Mouse (Mus musculus): Measurements from ENCODE around the gene Pank3.

Pank3 gene

DNA sequence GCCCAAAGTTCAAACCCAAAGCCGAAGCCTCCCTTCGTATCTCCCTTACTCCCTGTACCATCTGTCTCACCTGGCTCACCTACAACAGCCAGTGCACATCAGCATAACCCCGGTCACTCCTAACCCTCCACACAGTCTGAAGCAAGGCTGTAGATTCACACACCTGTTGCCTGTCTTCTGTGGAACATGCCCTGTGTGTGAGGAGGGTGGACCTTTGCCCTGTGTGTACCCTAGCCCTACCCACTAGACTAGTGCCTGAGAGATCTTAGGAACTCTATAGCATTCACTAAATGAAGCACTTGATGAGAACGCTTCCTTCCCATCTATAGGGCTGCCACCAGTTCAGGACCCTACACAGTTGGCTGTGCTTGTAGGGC, 8.7 kb upstream of the Pank3 start:
- no peak for TF ChIP-seq GATA4 (IDR thresholded peaks at IDR 0.05; ENCODE audit: insufficient replicate concordance, low read length)

DNA sequence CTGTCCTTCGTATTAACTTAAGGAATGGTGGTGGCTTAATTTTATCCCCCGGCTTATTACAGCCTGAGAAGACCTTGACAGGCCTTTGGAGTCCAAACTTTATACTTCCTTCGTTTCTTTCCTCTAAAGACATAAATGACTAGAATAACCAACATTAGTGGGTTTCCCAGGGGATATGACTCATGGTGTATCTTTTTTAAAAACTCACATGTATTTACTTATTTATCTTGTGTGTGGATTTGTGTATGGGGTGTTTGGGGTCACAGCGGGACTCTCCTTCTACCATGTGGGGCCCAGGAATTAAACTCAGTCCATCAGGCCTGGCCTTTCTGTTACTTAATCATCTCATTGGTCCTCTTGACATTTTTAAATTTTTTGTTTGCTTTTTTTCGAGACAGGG, 2.4 kb upstream of the Pank3 start:
- no peak for TF ChIP-seq GATA4 (IDR thresholded peaks at IDR 0.05; ENCODE audit: insufficient replicate concordance, low read length)

DNA sequence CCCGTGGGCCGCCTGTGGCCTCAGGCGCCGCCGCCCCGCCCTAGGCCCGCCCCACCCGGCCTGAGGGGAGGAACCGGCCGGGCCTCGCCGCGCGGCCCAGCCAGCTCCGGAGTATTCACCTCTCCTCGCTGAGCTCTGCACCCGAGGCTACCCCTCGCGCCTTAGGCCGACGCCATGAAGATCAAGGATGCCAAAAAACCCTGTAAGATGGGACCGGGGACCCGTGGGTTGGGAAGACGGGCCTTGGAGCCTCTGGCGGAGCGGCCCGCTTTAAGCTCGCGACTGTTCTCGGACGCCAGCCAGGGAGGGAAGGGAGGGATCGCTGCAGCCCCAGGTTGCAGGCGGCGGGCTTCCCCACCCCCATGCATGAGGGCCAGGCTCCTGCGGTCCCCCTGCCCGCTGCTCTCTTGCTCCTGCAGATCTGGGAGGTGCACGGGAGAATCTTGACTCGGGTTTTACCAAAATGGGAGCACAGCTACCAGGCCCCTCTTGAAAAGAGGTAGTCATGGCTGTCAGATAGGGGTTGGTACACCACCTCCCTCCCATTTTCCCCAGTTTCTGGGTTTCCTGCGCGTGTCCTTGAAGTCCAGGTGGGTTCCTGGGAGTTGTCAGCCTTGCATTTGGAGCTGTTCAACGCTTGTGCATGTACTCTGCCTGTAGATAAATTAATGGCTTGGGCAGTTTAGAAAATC, 608 bp downstream of the Pank3 start:
- no peak for TF ChIP-seq GATA4 (IDR thresholded peaks at IDR 0.05; ENCODE audit: insufficient replicate concordance, low read length)

DNA sequence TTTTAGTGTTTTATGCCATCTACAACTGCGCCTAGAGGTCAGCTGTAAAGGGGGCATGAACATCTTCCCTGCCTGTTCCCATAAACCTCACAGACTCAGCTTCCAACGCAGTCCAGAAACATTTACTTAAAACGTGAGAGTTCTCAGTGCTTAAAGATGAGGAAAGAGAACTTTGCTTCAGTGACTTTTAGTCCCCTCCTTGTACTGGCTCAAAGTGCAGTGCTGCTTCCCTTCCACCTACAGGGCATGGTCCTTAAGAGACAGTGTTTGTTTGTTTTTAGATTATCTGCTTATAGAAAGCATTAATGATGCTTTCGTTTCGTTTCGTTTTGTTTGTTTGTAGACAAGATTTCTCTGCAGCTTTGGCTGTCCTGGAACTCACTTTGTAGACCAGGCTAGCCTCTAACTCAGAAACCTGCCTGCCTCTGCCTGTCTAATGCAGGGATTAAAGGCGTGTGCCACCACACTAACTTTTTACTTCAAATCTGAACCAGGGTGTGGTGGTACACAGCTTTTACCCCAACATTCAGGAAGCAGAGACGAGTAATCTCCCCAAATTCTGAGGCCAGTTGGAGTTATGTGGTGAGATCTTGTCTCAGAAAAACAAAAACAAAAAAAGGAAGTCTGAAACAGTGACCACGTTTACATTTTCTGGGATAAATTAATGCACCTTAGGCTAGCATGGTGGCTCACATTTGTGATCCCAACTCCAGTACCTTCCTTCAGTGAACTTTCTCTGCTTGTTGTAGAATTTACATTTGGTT, 1.6 kb downstream of the Pank3 start:
- TF ChIP-seq GATA4 (IDR thresholded peaks at IDR 0.05; ENCODE audit: insufficient replicate concordance, low read length) = no peak

DNA sequence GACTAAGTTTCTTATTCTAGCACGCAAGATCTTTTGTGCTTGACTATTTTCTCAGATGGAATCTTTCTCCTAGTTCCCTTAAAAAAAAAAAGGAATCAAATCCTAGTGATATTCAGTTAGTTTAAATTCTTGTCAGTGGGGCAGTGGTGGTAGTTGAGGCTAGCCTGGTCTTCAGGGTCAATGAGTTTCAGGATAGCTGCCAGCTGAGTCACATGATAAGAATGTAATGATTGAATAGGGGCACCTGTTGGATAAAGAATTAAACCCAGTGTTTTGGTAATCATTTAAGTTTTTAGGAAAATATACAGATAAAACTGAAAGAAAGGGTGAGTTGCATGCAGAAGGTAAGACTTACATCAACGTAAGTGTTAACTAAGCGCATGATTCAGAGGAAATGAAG, 6.3 kb downstream of the Pank3 start:
- no peak for TF ChIP-seq GATA4 (IDR thresholded peaks at IDR 0.05; ENCODE audit: insufficient replicate concordance, low read length)

DNA sequence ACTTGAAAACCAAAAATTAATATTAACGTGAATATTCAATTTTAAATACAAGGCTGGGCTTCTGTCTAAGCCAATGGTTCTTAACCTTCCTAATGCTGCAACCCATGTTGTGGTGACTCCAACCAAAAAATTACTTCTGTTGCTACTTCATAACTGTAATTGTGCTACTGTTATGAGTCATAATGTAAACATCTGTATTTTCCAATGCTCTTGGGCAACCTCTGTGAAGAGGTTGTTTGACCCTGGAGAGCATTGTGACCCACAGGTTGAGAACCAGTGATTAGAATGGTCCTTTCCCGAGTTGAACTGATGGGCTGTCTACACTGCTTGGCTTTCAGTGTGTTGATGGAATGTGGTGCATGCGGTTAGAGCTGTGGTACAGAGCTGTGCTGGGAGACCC, 7.2 kb downstream of the Pank3 start:
- TF ChIP-seq GATA4 (IDR thresholded peaks at IDR 0.05; ENCODE audit: insufficient replicate concordance, low read length) = no peak

DNA sequence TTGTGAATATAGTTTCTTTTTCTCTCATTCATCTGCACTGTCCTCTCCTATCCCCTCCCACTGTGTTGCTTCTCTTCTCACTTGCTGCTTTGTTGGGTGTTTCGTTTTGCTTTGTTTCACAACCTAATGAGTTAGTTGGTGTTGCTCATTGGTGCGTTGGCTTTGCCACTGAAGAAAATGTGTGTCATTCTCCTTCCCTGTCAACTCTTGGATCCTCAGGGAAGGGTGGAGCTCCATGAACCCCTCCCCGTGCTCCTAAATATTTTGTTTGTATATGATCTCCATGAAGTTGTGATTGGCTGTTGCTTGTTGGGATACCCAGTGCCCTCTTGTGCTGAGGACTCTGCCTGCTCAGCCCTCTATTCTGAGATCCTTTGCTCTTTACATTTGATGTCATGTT, 11.1 kb downstream of the Pank3 start:
- TF ChIP-seq GATA4 (IDR thresholded peaks at IDR 0.05; ENCODE audit: insufficient replicate concordance, low read length) = no peak

DNA sequence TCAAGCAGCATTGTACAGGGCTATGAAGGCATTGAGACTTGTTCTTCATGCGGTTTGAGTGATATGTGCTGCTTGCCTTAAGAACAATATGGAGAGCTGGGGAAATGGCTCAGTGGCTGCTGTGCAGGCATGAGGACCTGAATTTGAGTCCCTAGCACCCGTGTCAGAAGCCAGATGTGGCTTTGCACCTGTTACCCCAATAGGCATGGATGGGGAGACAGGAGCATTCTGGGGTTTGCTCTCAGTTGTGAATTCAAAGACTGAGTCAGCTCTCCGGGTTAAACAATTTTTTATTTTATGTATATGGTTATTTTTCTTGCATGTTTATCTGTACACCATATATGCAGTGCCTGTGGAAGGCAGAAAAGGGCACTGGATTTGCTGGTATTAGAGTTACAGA, 13.2 kb downstream of the Pank3 start:
- TF ChIP-seq GATA4 (IDR thresholded peaks at IDR 0.05; ENCODE audit: insufficient replicate concordance, low read length) = no peak

DNA sequence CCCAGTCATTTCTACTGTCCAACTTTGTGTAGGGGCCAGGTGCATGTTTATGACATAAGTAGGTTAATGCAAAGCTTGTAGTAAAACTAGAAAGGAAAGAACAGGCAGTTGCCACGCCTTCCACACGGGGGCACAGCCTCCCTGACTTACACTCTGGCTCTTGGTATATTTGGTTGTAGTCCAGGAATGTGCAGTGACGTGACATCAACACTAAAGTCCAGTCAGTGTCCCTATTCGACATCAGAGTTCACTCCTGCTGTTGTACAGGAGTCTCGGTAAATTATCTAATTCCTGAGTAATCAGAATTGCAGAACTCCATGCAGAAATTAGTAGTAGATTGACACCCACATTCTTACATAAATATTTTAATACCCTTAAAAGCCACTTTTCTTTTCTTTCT, 13.8 kb downstream of the Pank3 start:
- no peak for TF ChIP-seq GATA4 (IDR thresholded peaks at IDR 0.05; ENCODE audit: insufficient replicate concordance, low read length)

DNA sequence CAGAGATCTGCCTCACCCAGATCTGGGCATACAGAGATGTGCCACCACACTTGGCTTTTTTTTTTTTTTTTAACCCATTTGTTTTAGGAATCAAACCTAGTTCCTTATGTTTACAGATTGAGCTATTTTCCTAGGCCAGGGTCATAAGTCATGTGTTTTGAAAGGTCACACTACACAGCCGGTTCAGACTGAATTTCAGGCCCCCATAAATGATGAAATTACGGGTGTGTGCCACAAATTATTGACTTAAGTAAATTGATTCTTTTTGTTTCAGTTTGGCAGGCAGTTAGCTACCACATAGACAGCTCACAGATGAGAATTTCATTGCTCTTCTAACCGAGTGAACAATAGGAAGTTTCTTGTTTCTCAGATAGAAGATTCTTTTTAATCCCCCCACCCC, 14.7 kb downstream of the Pank3 start:
- no peak for TF ChIP-seq GATA4 (IDR thresholded peaks at IDR 0.05; ENCODE audit: insufficient replicate concordance, low read length)

DNA sequence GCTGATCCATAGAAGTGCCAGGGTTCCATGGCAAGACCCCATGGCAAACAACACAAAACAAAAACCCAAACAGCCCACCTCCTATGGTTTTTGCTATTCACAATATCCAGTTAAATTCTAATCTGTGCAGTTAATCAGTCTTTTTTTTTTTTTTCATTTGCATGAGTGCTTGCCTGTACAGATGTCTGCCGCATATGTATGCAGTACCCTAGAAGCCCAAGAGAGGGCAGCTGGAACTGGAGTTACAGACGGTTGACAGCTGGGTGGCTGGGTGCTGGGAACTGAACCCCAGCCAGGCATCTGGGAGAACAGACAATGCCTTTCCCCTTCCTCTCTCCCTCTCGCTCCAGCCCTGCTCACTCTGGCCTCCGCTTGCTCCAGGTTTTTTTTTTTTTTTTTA, 15.3 kb downstream of the Pank3 start:
- no peak for TF ChIP-seq GATA4 (IDR thresholded peaks at IDR 0.05; ENCODE audit: insufficient replicate concordance, low read length)

DNA sequence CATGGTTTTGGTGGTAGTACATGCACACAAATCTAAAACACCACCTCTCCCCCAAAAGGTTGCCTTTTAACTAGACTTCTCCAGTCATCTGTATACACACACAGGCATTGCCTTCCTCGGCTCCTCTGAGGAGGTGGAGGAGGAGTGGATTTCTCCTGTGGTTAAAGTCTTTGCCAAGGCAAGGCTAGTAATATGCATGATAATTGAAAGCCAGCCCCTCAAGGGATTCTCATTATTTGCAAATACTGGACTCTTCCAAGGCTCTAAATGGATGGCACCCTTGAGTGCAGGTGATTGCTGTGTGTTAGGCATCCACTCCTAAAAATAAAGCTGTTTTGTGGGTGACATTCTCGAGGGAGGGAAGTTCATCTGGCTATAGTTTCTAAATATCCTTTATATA, 19.2 kb downstream of the Pank3 start:
- TF ChIP-seq GATA4 (IDR thresholded peaks at IDR 0.05; ENCODE audit: insufficient replicate concordance, low read length) = no peak

DNA sequence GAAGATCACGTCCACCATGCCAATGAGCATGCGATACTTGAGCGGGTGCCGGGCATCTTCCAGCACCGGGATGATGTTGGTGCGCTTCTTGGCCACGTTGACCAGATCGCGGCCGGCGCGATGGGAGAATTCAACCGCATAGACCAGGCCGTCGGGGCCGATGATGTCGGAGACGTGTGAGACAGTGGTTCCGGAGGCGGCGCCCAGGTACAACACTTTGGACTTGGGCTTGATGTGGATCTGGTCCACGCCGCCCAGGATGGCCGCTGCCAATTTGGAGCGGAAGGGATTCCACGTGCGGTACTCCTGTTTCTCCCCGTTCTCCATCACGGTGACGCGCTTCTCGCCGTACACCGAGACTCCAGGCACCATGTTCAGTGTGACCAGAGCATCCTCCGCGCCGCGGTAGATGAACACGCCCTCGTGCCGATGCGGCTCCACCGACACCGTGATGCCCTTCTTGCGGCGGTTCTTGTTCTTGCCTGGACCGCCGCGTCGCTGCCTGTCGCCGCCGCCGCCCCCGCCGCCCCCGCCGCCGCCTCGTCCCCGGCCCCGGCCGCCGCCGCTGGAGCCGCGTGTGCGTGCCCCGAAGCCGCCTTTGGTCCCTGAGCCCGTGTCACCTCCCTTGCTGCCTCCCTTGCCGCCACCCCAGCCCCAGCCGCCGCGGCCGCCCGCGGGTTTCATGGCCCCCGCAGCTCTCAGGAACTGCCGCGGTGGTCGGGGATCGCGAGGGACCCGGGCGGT, 28.6 kb downstream of the Pank3 start:
- no peak for TF ChIP-seq GATA4 (IDR thresholded peaks at IDR 0.05; ENCODE audit: insufficient replicate concordance, low read length)

DNA sequence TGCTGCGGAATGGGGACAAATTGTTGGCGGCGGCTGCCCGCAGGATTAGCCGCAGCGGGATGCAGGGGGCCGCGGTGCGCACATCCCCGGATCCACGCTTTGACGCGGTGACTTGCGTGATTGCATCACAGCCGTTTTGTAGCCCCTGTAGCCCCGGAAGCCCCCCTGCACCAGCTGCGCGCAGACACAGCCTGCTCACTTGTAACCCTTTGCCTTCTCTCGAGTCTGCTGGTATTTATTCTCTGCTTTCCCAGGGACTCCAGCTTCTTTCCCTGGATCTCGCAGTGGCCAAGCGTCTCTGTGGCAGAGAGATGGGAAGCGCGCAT, 29.2 kb downstream of the Pank3 start:
- no peak for TF ChIP-seq GATA4 (IDR thresholded peaks at IDR 0.05; ENCODE audit: insufficient replicate concordance, low read length)

DNA sequence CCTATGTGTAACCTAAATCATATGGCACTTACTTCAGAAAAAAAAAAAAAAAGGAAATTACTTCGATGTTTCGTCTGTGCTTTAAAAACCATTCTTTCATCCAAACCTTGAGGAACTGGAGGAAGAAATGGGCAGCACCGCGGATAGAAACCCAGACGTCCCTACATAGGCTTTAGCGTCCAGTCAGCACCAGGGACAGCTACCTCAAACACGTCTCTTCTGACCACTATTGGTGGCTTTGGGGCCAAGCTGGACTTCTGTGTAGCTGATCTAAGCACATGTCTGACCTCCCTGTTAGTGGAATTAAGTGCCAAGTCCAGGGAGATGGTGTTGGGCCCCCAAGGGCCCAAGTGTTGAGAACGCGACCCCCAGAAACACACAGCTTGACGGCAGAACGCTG, 29.6 kb downstream of the Pank3 start, which contains the start of gene Fbll1:
TSS of gene Fbll1 (minus strand) at position 11 of the 400 bp plus-strand sequence.
- no peak for TF ChIP-seq GATA4 (IDR thresholded peaks at IDR 0.05; ENCODE audit: insufficient replicate concordance, low read length)

DNA sequence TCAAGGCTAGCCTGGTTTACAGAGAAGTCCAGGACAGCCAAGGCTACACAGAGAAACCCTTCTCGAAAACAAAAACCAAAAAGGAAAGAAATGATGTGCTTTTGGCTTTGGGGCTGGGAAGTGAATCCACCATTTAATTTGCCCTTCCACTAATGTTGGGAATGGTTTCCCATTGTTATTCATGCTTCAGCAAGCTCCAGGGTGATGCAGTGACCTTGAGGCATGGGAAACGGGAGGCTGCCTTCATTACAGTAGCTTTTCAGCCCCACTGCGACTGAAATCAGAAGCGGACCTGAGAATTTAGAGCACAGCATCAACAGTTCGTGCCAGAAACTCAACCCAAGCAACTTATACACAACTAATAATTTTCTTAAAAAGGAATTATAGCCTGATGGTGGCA, 32.0 kb downstream of the Pank3 start:
- no peak for TF ChIP-seq GATA4 (IDR thresholded peaks at IDR 0.05; ENCODE audit: insufficient replicate concordance, low read length)

All from liver, adult (tissue).